Mouse (Mus musculus) cortical plate, adult 2 months (tissue): Measurements from ENCODE around the gene Vstm4.

ENCODE experiments used
- CTCF ChIP-seq: fragments of 200-500 bp; IDR thresholded peaks from 2 replicates; pipeline ENCODE4 v1.5.1; 2011; ENCODE audit warnings: mild to moderate bottlenecking, control low read depth, low read length; ENCODE audit not compliant: insufficient read depth; ENCODE audit errors: extremely low read depth
- POLR2A ChIP-seq: fragments of 200-500 bp; IDR thresholded peaks from 2 replicates; pipeline ENCODE4 v1.6.1; 2011; ENCODE audit warnings: mild to moderate bottlenecking, low read length, control low read depth; ENCODE audit not compliant: insufficient read depth; ENCODE audit errors: extremely low read depth

DNA sequence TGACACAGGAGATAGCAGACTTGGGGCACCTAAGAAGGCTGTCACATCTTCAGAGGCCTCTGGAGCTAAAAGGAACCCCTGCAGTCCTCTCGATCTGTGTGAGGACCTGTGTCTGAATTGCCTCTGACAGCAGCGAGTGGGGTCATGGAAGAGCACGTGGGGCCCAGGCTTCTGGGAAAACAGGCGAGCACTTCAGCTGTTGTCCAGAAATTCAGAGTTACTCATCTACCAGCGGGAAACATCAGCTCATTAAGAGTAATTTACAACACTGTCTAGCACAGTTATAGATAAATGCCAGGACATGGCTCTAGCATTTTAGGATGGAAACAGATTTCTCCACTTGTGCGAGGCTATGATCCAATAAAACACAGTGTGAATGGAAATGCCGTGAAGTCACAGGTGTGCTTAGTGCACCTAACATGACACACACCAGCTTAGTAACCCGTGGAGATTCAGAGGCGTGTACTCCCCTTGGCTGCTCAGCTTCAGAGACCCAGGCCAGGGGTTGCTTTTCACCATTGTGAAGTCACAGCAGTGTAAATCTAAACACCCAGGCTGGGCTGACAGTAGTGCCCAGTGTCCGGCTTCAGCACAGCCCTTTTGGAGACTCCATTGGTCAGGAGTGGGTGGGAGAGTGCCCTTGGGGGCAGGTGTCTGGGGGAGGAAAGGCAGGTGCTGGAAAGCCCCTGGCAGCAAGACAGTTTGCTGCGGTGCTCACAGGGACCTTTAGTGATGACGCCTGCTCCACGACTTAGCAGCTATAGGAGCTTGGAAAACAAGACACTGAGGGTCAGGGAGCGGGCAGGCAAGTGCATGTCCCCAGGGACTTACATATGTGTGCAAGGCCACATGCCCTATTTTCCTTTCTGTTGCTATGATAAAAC, 32.0 kb upstream of the Vstm4 start:
- TF ChIP-seq CTCF (no peak), POLR2A (no peak)
